Mouse (Mus musculus) bone marrow, adult 2 months (tissue): Measurements from ENCODE around the gene Olfr843. TPM values are rescaled to one million over a fixed set of nuclear protein-coding genes. Genes with fewer than 3 reads are reported as not detected.

Source experiments
- H3K27ac ChIP-seq: fragments of 200-500 bp; 2 replicates; pipeline ENCODE4 v1.5.1; 2012; ENCODE audit warnings: low read depth, mild to moderate bottlenecking, control low read depth, inconsistent platforms, low read length; ENCODE audit not compliant: control insufficient read depth, poor library complexity, insufficient read depth
- H3K4me1 ChIP-seq: fragments of 200-500 bp; 2 replicates; pipeline ENCODE4 v1.6.1; 2011; ENCODE audit warnings: low read length; ENCODE audit not compliant: control insufficient read depth, insufficient read depth
- H3K4me3 ChIP-seq: fragments of 200-500 bp; replicated peaks from 2 replicates; pipeline ENCODE3; 2011; ENCODE audit warnings: mild to moderate bottlenecking, low read depth, low read length, control low read depth; ENCODE audit not compliant: control insufficient read depth
- CTCF ChIP-seq: fragments of 200-500 bp; IDR thresholded peaks from 2 replicates; pipeline ENCODE4 v1.5.1; 2011; ENCODE audit warnings: low read length, control low read depth; ENCODE audit not compliant: control insufficient read depth, insufficient read depth
- POLR2A ChIP-seq: fragments of 200-500 bp; IDR thresholded peaks from 2 replicates; pipeline ENCODE4 v1.6.1; 2011; ENCODE audit warnings: low read depth, mild to moderate bottlenecking, control low read depth, low read length, borderline replicate concordance; ENCODE audit not compliant: control insufficient read depth
- WGBS: fragments of 180-500 bp; shearing (Covaris S2); methylation state at CpG from one replicate; pipeline ENCODE4 v1.1.7; 2018; 5-methylcytosine and 5-hydroxymethylcytosine counted together
- polyA plus RNA-seq: library from polyadenylated mRNA; stranded (reverse); fragments of >200 nt; gene quantifications from 2 replicates; pipeline ENCODE4 v1.2.4, GENCODE M21; 2011; ENCODE audit warnings: low replicate concordance; ENCODE audit not compliant: missing spikeins, insufficient read depth, insufficient read length

The Olfr843 gene
- 0.32 TPM in 1 of 2 replicates, not detected in the other for polyA plus RNA-seq

GRCm38 (mm10) chr9:19251887-19252286 lies at the start of gene Olfr843:
Gene Olfr843 (minus strand): TSS chr9:19251987.
- WGBS = 80% methylated on average over 2 of the region's 2 CpGs
- no peak for TF ChIP-seq POLR2A
- TF ChIP-seq CTCF = no peak
- Histone ChIP-seq H3K4me3 (no peak within 1 kb of the TSS), H3K4me1 (no peaks in the 10 kb centered on the region), H3K27ac (no peak within 1 kb of the TSS)

Other genes with a start within 250 kb of the Olfr843 start
- gene Olfr835, start 219.3 kb downstream of the Olfr843 start, polyA plus RNA-seq = not detected in 2 replicates
- gene Olfr836, start 131.6 kb downstream of the Olfr843 start, polyA plus RNA-seq = not detected in 2 replicates
- gene Olfr837, start 115.7 kb downstream of the Olfr843 start, polyA plus RNA-seq = not detected in 2 replicates
- not detected in 2 replicates for gene Olfr839-ps1, start 74.7 kb downstream of the Olfr843 start, polyA plus RNA-seq
- not detected in 2 replicates for gene Olfr844, start 64.4 kb upstream of the Olfr843 start, polyA plus RNA-seq
- not detected in 2 replicates for gene Olfr845, start 84.5 kb upstream of the Olfr843 start, polyA plus RNA-seq
- not detected in 2 replicates for gene Olfr846, start 112.0 kb upstream of the Olfr843 start, polyA plus RNA-seq
- not detected in 2 replicates for gene Olfr847, start 126.7 kb upstream of the Olfr843 start, polyA plus RNA-seq
- not detected in 2 replicates for gene Olfr849, start 188.3 kb upstream of the Olfr843 start, polyA plus RNA-seq
- gene Olfr850, start 226.3 kb upstream of the Olfr843 start, polyA plus RNA-seq = not detected in 2 replicates
- not detected in 2 replicates for gene Olfr851, start 241.3 kb upstream of the Olfr843 start, polyA plus RNA-seq